Mouse (Mus musculus): ENCODE results near the gene Rps6kl1. TPM values are rescaled to one million over a fixed set of nuclear protein-coding genes. Genes with fewer than 3 reads are reported as not detected.

The Rps6kl1 gene
- total and polyA plus RNA-seq, 3 experiments, result 0.21 to 0.86 (median 0.36) TPM

GRCm38 (mm10) chr12:85103096-85103495 is 48.0 kb downstream of the Rps6kl1 start:
- peaks cover 18% of the 10 kb centered on the region for H3K79me2 ChIP-seq (replicated peaks; ENCODE audit: control insufficient read depth, extremely low read depth, insufficient read depth, poor library complexity, severe bottlenecking)
- no peak overlapping the region for H3K27ac ChIP-seq (ENCODE audit: insufficient read depth, low read depth)
- H3K27me3 ChIP-seq (replicated peaks), result no peaks in the 10 kb centered on the region
- in situ Hi-C loops (cut with MboI; ENCODE audit: low pct_ligation_motif_present, low pct_unique_long_range_greater_than_20kb, low sequenced_read_pairs), result no loop called here
- no peak overlapping the region for H3K9ac ChIP-seq (ENCODE audit: insufficient read depth, low read depth)
- TF ChIP-seq BHLHE40 (IDR thresholded peaks at IDR 0.05; ENCODE audit: low read depth, low read length) (no peak), MEF2A (IDR thresholded peaks at IDR 0.05; ENCODE audit: borderline replicate concordance, low read depth, low read length) (no peak), JUN (IDR thresholded peaks at IDR 0.05; ENCODE audit: insufficient read depth, low read depth, low read length) (no peak), ZKSCAN1 (IDR thresholded peaks at IDR 0.05; ENCODE audit: borderline replicate concordance, low read depth, low read length) (no peak), MYC (IDR thresholded peaks at IDR 0.05; ENCODE audit: low read depth, low read length) (no peak)
- peaks cover 15 to 33% of the 10 kb centered on the region in 2 experiments for H3K36me3 ChIP-seq (replicated peaks in 1 of 2; ENCODE audit: control insufficient read depth in 1 of 2, insufficient read depth in 1 of 2, low read length in 1 of 2)
- dilution Hi-C loops (cut with MboI; ENCODE audit: extremely low pct_ligation_motif_present, extremely low pct_unique_long_range_greater_than_20kb, low sequenced_read_pairs), result no loop called here
- no peak overlapping the region for H3K4me3 ChIP-seq (replicated peaks in 1 of 3; ENCODE audit: low read depth in 2 of 3, low read length in 2 of 3, poor library complexity in 1 of 3)
- H3K4me1 ChIP-seq (ENCODE audit: control insufficient read depth in 1 of 2, insufficient read depth in 2 of 2), result peaks cover 18 to 62% of the 10 kb centered on the region in 2 experiments
- H3K9me3 ChIP-seq (replicated peaks; ENCODE audit: low read length), result peaks cover 5% of the 10 kb centered on the region
- no peak for DNase-seq (ENCODE audit: extremely low read depth)
- no peak overlapping the region for H3K4me2 ChIP-seq (ENCODE audit: insufficient read depth, low read depth, poor library complexity, severe bottlenecking)

- no peak overlapping the region for H3K9ac ChIP-seq (ENCODE audit: insufficient read depth, low read depth)
- in situ Hi-C loops (cut with MboI; ENCODE audit: low pct_ligation_motif_present, low pct_unique_long_range_greater_than_20kb, low sequenced_read_pairs), result no loop called here
- dilution Hi-C loops (cut with MboI; ENCODE audit: extremely low pct_ligation_motif_present, extremely low pct_unique_long_range_greater_than_20kb, low sequenced_read_pairs), result no loop called here
- no peak overlapping the region for H3K4me3 ChIP-seq (replicated peaks in 1 of 3; ENCODE audit: low read depth in 2 of 3, low read length in 2 of 3, poor library complexity in 1 of 3)
- H3K36me3 ChIP-seq (replicated peaks in 1 of 2; ENCODE audit: control insufficient read depth in 1 of 2, insufficient read depth in 1 of 2, low read length in 1 of 2), result peaks cover 15 to 33% of the 10 kb centered on the region in 2 experiments
- peaks cover 23 to 68% of the 10 kb centered on the region in 2 experiments for H3K4me1 ChIP-seq (ENCODE audit: control insufficient read depth in 1 of 2, insufficient read depth in 2 of 2)
- no peak overlapping the region; the same call in 1 of the 2 replicates for H3K4me2 ChIP-seq (ENCODE audit: insufficient read depth, low read depth, poor library complexity, severe bottlenecking)
- H3K9me3 ChIP-seq (replicated peaks; ENCODE audit: low read length), result peaks cover 5% of the 10 kb centered on the region
- DNase-seq (ENCODE audit: extremely low read depth), result peak; percentile 79
- H3K27ac ChIP-seq (ENCODE audit: insufficient read depth, low read depth), result no peak overlapping the region
- peaks cover 18% of the 10 kb centered on the region for H3K79me2 ChIP-seq (replicated peaks; ENCODE audit: control insufficient read depth, extremely low read depth, insufficient read depth, poor library complexity, severe bottlenecking)
- no peaks in the 10 kb centered on the region for H3K27me3 ChIP-seq (replicated peaks)
- TF ChIP-seq JUN (IDR thresholded peaks at IDR 0.05; ENCODE audit: insufficient read depth, low read depth, low read length) (peak; percentile 39), NELFE (IDR thresholded peaks at IDR 0.05; ENCODE audit: low read depth, low read length) (no peak), USF1 (IDR thresholded peaks at IDR 0.05; ENCODE audit: low read depth, low read length) (no peak), ETS1 (conservative IDR thresholded peaks at IDR 0.05; ENCODE audit: low read depth, low read length) (peak; percentile 74), MYC (IDR thresholded peaks at IDR 0.05; ENCODE audit: low read depth, low read length) (peak; percentile 60), MAX (IDR thresholded peaks at IDR 0.05; ENCODE audit: low read length) (peak; percentile 53; the same call in 1 of the 2 replicates), JUND (conservative IDR thresholded peaks at IDR 0.05; ENCODE audit: low read depth, low read length) (peak; percentile 51), BHLHE40 (IDR thresholded peaks at IDR 0.05; ENCODE audit: low read depth, low read length) (peak; percentile 63; the same call in 1 of the 2 replicates), CHD2 (IDR thresholded peaks at IDR 0.05; ENCODE audit: low read length) (no peak), EP300 (IDR thresholded peaks at IDR 0.05; ENCODE audit: low read length) (peak; percentile 70), TCF12 (IDR thresholded peaks at IDR 0.05; ENCODE audit: low read depth, low read length) (peak; percentile 52), RCOR1 (conservative IDR thresholded peaks at IDR 0.05; ENCODE audit: low read depth, low read length) (no peak), POLR2AphosphoS2 (IDR thresholded peaks at IDR 0.05; ENCODE audit: low read depth, low read length) (no peak), SIN3A (IDR thresholded peaks at IDR 0.05; ENCODE audit: low read length) (peak; percentile 73), MAZ (IDR thresholded peaks at IDR 0.05; ENCODE audit: low read depth, low read length) (no peak), MXI1 (IDR thresholded peaks at IDR 0.05; ENCODE audit: low read depth, low read length) (peak; percentile 47; the same call in 1 of the 2 replicates), MEF2A (IDR thresholded peaks at IDR 0.05; ENCODE audit: borderline replicate concordance, low read depth, low read length) (peak; percentile 83), IRF4 (IDR thresholded peaks at IDR 0.05; ENCODE audit: low read depth, low read length) (peak; percentile 68; the same call in 1 of the 2 replicates), ELF1 (IDR thresholded peaks at IDR 0.05; ENCODE audit: low read depth, low read length) (peak; percentile 79)
These were observed 49.5 kb downstream of the Rps6kl1 start for GRCm38 (mm10) chr12:85101521-85102106.
